Mouse (Mus musculus) hindbrain, embryonic 14.5 days (tissue): ENCODE data around the gene Ociad2. TPM values are rescaled to one million over a fixed set of nuclear protein-coding genes. Genes with fewer than 3 reads are reported as not detected.

Experiments used
- ATAC-seq: fragments of 200-750 bp; cut with Nextera tagmentation; 2 replicates; pipeline ENCODE4 v1.8.0; 2017; ENCODE audit warnings: moderate number of reproducible peaks, mild to moderate bottlenecking, moderate TSS enrichment, moderate library complexity; ENCODE audit not compliant: low FRiP score
- DNase-seq: peaks from one replicate; pipeline ENCODE4 v3.0.0-alpha.2; 2015; ENCODE audit warnings: low spot score
- H3K27ac ChIP-seq: fragments of 300-500 bp; sonication (generic); 2 replicates; pipeline ENCODE4 v1.5.1; 2014; ENCODE audit warnings: mild to moderate bottlenecking, moderate library complexity
- H3K27me3 ChIP-seq: fragments of 300-500 bp; sonication (generic); 2 replicates; pipeline ENCODE4 v1.6.1; 2014; ENCODE audit warnings: mild to moderate bottlenecking, low read length, mixed read lengths; ENCODE audit not compliant: control insufficient read depth, insufficient read depth
- H3K36me3 ChIP-seq: fragments of 300-500 bp; sonication (generic); replicated peaks from 2 replicates; pipeline ENCODE4 v1.6.1; 2014; ENCODE audit not compliant: control insufficient read depth, insufficient read depth
- H3K4me1 ChIP-seq: fragments of 300-500 bp; sonication (generic); replicated peaks from 2 replicates; pipeline ENCODE4 v1.6.1; 2014; ENCODE audit warnings: antibody characterized with exemption, low read length, mixed read lengths; ENCODE audit not compliant: control insufficient read depth, insufficient read depth
- H3K4me2 ChIP-seq: fragments of 300-500 bp; sonication (generic); replicated peaks from 2 replicates; pipeline ENCODE4 v1.6.1; 2014; ENCODE audit warnings: mild to moderate bottlenecking, moderate library complexity
- H3K4me3 ChIP-seq: fragments of 300-500 bp; sonication (generic); replicated peaks from 2 replicates; pipeline ENCODE4 v1.5.1; 2014; ENCODE audit warnings: mild to moderate bottlenecking, low read length
- H3K9ac ChIP-seq: fragments of 300-500 bp; sonication (generic); 2 replicates; pipeline ENCODE4 v1.6.1; 2014
- H3K9me3 ChIP-seq: fragments of 300-500 bp; sonication (generic); 2 replicates; pipeline ENCODE4 v1.6.1; 2016; ENCODE audit warnings: low read length; ENCODE audit not compliant: control insufficient read depth
- WGBS: fragments of 180-500 bp; shearing (Covaris S2); extraction: QIAGEN DNeasy Blood & Tissue Kit; methylation state at CpG from one replicate; pipeline ENCODE4 v1.1.7; 2014; 5-methylcytosine and 5-hydroxymethylcytosine counted together
- polyA plus RNA-seq: library from polyadenylated mRNA; unstranded; fragments of >200 nt; fragmentation: Nextera tagmentation; extraction: Ambion mirVana; gene quantifications from 2 replicates; pipeline ENCODE4 v1.2.1, GENCODE M21; 2014

Gene Ociad2
- polyA plus RNA-seq, 1 experiment from 2014 or later: 25.5 TPM

DNA sequence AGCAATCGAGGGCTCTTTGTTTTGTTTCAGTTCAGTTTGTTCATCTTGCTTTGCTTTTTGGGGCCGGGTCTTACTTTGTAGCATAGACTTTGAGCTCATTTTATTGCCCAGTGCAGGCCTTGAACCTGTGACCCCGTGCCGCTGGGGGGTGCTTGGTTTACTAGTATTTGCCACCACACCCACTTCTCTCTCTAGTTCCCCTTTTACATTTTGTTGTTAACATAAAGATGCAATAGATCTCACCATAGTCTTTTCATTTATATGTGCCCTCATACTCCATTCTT is 60.3 kb downstream of the Ociad2 start:
- Histone ChIP-seq H3K36me3 (no peaks in the 10 kb centered on the region), H3K27ac (no peak overlapping the region), H3K9ac (no peak overlapping the region), H3K4me2 (no peak overlapping the region), H3K27me3 (no peaks in the 10 kb centered on the region), H3K9me3 (no peaks in the 10 kb centered on the region), H3K4me1 (no peaks in the 10 kb centered on the region), H3K4me3 (no peak overlapping the region)
- ATAC-seq: no peak
- 81% methylated on average over 4 of the region's 4 CpGs for WGBS
- DNase-seq: no peak

DNA sequence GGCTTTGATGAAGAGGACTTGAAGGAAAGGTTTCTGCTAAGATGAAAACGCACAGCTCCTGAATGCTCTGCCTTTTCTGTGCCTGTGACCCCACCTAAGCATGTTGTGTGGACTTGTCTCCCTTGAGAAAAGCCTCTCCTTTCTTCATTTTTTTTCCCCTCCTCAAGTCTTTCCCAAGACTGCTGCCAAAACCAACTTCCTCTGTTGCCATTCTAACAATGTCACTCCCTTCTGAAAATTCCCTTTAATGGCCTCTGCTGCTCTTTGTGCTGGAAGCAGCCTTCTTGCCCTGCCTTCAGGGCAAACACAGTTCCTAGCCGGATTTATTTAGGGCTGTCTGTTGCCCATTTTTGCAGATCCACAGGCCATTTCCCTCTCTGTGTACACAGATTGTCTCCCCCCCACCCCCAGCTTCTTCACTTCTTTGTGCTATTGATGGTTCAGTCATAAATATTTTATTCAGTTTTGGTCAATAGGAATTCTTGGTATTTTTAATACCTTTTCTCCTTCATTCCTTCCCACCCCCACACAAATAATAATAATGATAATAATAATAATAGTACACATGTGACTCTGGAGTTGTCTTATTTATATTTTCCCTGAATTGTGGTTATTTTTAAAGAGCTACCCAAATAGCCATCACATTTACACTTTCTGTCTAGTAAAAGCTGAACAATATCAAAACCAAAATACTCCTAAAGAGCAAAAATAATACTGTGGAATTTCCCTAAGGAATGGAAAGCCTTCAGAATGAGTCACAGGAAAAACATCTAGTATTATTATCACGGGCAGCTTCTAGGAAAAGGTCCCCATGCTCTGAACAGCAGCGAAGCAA is 60.9 kb downstream of the Ociad2 start:
- DNase-seq (no peak), ATAC-seq (no peak)
- H3K9me3 ChIP-seq: no peaks in the 10 kb centered on the region
- H3K4me2 ChIP-seq: no peak overlapping the region
- no peak overlapping the region for H3K4me3 ChIP-seq
- no peaks in the 10 kb centered on the region for H3K27me3 ChIP-seq
- WGBS: 53% methylated on average over 4 of the region's 4 CpGs
- H3K9ac ChIP-seq: no peak overlapping the region
- no peaks in the 10 kb centered on the region for H3K36me3 ChIP-seq
- no peaks in the 10 kb centered on the region for H3K4me1 ChIP-seq
- no peak overlapping the region for H3K27ac ChIP-seq

- ATAC-seq: no peak
- Histone ChIP-seq H3K4me1 (no peaks in the 10 kb centered on the region), H3K27me3 (no peaks in the 10 kb centered on the region), H3K4me3 (no peak overlapping the region), H3K27ac (no peak overlapping the region), H3K9me3 (no peaks in the 10 kb centered on the region), H3K36me3 (no peaks in the 10 kb centered on the region), H3K9ac (no peak overlapping the region), H3K4me2 (no peak overlapping the region)
- no peak for DNase-seq
- 83% methylated on average over 10 of the region's 10 CpGs for WGBS
Observed at GRCm38 (mm10) chr5:73279190-73279589, 61.6 kb downstream of the Ociad2 start.

GRCm38 (mm10) chr5:73274941-73275340 is 65.9 kb downstream of the Ociad2 start:
- Histone ChIP-seq H3K9ac (no peak overlapping the region), H3K27me3 (no peaks in the 10 kb centered on the region), H3K4me2 (no peak overlapping the region), H3K9me3 (no peaks in the 10 kb centered on the region), H3K4me3 (no peak overlapping the region), H3K36me3 (no peaks in the 10 kb centered on the region), H3K4me1 (no peaks in the 10 kb centered on the region), H3K27ac (no peak overlapping the region)
- 85% methylated on average over 2 of the region's 2 CpGs for WGBS
- ATAC-seq (no peak), DNase-seq (no peak)

DNA sequence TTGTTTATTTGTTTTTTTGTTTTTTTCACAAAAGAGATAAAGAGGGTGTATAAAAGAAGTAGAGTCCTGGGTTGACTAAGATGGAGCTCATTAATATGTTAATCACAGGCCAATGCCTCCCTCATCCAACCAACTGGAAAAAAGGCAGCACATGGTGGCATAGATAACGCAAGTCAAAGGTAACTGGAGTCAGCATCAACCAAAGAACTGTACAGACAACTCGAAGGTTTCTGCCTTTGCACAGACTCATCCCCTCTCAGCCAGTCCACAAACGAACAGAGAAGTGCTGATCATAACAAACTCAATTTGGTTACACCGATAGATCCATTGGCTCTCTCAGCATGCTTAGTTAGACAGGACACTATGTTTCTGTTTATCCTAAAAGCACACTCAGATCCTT is 67.7 kb downstream of the Ociad2 start:
- Histone ChIP-seq H3K4me1 (no peaks in the 10 kb centered on the region), H3K4me2 (no peak overlapping the region), H3K9me3 (no peaks in the 10 kb centered on the region), H3K9ac (no peak overlapping the region), H3K36me3 (no peaks in the 10 kb centered on the region), H3K27ac (no peak overlapping the region), H3K4me3 (no peak overlapping the region), H3K27me3 (no peaks in the 10 kb centered on the region)
- no peak for DNase-seq
- WGBS: 62% methylated on average over 4 of the region's 4 CpGs
- ATAC-seq: no peak

Other genes with a start within 250 kb of the Ociad2 start
- 40.7 and 45.2 TPM in 2 replicates for gene Fryl, start 84.4 kb downstream of the Ociad2 start, polyA plus RNA-seq
- 226 and 246 TPM in 2 replicates for gene Ociad1, start 48.2 kb downstream of the Ociad2 start, polyA plus RNA-seq
- gene Cwh43, start 65.0 kb upstream of the Ociad2 start, polyA plus RNA-seq: 0.31 and 0.32 TPM in 2 replicates
- 61.5 and 65.0 TPM in 2 replicates for gene Dcun1d4, start 140.0 kb upstream of the Ociad2 start, polyA plus RNA-seq